Mouse (Mus musculus): Measurements from ENCODE around the gene Med24.
"Not testable (repeated sequence)": the region's sequence is repeated elsewhere in the genome, so short reads cannot be mapped to it uniquely, and the experiment has no call there.

The Med24 gene

DNA sequence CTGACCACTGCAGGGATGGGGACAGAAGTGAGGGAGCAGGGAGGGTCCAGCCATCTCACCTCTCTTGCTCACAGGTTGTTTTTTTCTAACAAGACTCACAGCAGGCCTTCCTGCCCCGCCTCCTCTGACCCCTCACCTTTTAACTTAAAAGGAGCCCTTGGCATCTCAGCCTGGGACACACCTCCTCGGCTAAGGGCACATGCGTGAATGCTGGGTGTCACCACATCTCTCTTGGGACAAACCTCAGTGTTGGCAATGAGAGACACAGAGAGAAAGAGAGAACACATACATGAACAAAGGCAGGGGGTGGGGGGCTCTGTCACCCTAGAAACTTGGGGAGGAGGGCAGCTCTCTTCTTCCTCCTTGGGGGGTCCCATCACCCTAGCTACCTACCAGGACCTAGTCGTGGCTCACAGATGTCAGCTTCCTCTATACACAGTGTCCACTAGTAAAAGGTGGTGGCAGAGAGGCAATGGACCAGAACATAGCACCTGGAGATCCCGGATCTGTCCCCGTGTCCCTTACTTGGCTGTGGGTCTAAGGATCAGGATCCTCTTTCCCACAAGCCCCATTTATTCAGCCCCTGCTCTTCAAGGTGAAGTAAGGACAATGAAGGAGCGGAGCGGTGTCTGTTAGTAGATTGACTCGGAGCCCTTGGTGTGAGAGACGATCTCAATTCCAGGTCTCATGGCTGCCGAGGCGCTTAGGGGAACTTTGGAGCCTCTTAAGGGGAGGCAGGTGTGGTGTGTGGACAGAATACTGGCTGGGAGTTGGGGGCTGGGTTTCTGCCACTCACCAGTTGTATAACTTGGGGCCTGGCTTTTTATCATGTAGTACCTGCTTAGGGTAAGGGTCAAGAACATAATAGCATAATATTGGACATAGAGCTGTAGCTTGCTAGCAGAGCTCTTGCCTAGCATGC, 17.0 kb upstream of the Med24 start:
- no peak for DNase-seq (ENCODE audit: low read depth, low spot score)

DNA sequence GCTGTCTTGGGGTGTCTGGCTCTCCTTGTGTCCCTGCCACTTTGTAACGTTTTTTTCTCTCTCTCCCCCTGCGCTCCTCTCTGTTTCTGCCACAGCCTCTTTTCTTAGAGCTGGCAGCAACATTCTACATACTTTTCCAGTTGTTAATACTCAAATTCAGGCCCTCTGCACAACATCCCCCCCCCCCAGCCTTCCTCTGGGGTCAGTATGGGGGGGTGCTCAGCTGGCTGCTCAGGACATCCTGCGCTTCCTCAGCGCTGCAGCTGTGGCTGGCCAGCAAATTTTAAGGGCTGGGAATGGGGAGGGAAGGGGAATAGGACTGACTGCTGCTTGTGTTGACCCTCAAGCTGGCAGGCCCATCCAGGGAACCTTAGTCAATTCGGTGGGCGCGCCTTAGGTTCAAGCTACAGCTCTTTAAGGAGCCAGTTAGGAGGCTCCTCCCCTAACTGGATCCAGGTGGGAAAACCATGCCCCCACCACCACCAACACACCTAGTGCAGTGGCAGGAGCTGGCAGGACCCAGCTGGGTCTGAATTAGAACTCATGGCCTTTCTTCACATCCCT, 15.3 kb upstream of the Med24 start:
- DNase-seq (ENCODE audit: low read depth, low spot score) = no peak

- no peak for DNase-seq (ENCODE audit: low read depth, low spot score)
These were observed 14.6 kb upstream of the Med24 start for GRCm38 (mm10) chr11:98743655-98744345.

DNA sequence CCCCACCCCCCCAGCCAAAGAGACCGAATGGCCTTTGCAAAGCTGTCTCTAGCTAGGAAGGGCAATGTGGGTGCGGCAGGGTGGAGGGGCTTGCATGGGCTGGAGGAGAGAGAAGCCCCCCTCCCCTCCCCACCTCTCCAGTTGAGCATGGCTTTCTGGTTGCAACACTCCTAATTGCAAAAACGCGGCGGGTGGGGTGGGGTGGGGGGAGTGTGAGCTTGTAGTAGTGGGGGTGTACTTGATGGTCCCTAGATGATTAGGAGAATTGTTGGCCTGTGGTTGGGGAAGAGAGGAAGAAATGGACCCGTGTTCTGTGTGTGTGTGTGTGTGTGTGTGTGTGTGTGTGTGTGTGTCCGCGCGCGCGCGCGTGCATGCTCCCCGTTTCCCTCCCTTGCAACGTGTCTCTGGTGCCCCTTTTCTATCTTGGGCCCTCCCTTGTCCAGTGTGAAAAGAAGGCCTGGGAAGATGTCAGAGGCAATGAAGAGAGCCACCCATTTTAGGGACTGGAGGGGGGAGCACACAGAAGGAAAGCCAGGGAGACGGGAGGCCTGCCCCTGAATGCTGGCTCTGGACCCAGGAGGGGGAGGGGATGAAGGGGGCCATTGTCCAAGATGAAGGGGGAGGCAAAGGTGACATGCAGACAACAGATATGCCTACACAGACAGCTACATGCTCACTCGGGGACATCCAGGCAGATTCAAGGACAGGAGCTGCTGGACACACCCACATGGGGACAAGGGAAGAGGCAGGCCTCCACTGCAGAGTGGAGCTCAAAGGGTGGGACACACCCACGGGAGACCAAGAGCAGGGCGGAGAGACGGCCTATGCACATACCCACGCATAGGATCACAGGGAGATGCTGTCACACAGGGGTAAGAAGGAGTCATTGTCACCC, 13.4 kb upstream of the Med24 start:
- peak; percentile 53 for DNase-seq (ENCODE audit: low read depth, low spot score)

GRCm38 (mm10) chr11:98741622-98742396, 12.6 kb upstream of the Med24 start:
- peak; percentile 75 for DNase-seq (ENCODE audit: low read depth, low spot score)

- DNase-seq (ENCODE audit: low read depth, low spot score) = no peak
These were observed 11.9 kb upstream of the Med24 start for GRCm38 (mm10) chr11:98741051-98741620.

- DNase-seq (ENCODE audit: low read depth, low spot score) = peak; percentile 61
These were observed 11.3 kb upstream of the Med24 start, which contains the start of gene Thra for GRCm38 (mm10) chr11:98740393-98741050. Thra (plus strand) TSS chr11:98740638.

GRCm38 (mm10) chr11:98740026-98740392, 10.8 kb upstream of the Med24 start:
- no peak for DNase-seq (ENCODE audit: low read depth, low spot score)

- no peak for DNase-seq (ENCODE audit: low read depth, low spot score)
These were observed 9.7 kb upstream of the Med24 start for GRCm38 (mm10) chr11:98738925-98739324.

GRCm38 (mm10) chr11:98738428-98738911, 9.2 kb upstream of the Med24 start:
- DNase-seq (ENCODE audit: low read depth, low spot score) = no peak

DNA sequence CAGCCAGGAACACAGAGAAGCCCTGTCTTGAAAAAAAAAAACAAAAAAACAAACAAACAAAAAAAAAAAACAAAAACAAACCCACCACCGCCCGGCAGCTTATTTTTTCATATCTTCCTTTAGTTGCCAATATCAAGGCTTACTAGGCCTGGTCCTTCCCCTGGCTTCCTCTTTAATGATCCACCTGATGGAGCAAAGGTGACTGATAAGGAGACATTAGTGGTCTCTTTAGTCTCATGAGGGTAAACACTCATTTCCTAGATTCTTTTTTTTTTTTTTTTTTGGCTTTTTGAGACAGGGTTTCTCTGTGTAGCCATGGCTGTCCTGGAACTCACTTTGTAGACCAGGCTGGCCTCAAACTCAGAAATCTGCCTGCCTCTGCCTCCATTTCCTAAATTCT, 8.0 kb upstream of the Med24 start:
- not testable (repeated sequence) for DNase-seq (ENCODE audit: low read depth, low spot score)

GRCm38 (mm10) chr11:98736176-98736575, 6.9 kb upstream of the Med24 start:
- DNase-seq (ENCODE audit: low read depth, low spot score) = no peak

- DNase-seq (ENCODE audit: low read depth, low spot score) = no peak
These were observed 5.9 kb upstream of the Med24 start for GRCm38 (mm10) chr11:98735111-98735510.

GRCm38 (mm10) chr11:98734020-98734419, 4.8 kb upstream of the Med24 start:
- no peak for DNase-seq (ENCODE audit: low read depth, low spot score)

GRCm38 (mm10) chr11:98731134-98731533, 1.9 kb upstream of the Med24 start:
- no peak for DNase-seq (ENCODE audit: low read depth, low spot score)

DNA sequence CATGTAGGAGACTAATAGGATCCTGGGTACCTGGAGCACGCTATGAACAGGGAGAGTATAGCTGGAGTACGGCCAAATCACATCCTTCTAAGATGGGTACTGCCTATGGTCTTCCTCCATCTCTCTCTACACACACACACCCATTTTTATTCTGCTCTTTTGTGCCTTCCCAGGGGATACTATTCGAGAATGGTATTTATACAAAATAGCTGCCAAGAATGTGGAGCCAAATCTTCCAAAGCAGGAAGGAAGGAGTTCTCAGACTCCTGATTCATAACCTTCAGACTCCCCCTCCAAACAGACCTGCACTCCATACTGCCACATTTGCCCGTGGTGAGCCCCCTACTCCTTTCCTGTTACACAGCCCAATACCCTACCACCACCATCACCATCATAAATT, 1.5 kb upstream of the Med24 start:
- no peak for DNase-seq (ENCODE audit: low read depth, low spot score)

DNA sequence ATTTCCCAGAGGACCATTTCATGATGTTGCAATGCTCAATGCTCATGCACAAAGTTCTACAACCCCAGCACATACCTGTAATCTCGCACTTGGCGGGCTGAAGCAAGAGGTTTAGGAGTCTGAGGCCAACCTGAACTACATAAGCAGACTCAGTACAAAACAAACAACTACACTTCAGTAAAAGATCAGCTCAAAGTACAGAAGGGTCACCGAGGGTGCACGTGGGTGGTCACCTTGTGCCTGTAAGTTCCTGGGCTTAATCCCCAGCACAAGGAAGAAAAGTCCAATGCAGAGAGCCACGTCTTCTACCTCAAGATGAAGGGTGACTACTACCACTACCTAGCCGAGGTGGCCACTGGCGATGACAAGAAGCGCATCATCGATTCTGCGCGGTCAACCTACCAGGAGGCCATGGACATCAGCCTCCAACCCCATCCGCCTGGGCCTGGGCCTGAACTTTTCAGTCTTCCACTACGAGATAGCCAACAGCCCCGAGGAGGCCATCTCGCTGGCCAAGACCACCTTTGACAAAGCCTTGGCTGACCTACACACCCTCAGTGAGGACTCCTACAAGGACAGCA, 3.2 kb downstream of the Med24 start:
- no peak for DNase-seq (ENCODE audit: low read depth, low spot score)

- no peak for DNase-seq (ENCODE audit: low read depth, low spot score)
These were observed 6.1 kb downstream of the Med24 start for GRCm38 (mm10) chr11:98723098-98723497.

Measured in ES-CJ7 (cell line).